Mouse (Mus musculus) kidney, postnatal 0 days (tissue): ENCODE measurements around the gene Atoh7. TPM values are rescaled to one million over a fixed set of nuclear protein-coding genes. Genes with fewer than 3 reads are reported as not detected.

Experiments used
- ATAC-seq: fragments of 200-750 bp; cut with Nextera tagmentation; replicated peaks from 2 replicates; pipeline ENCODE4 v1.8.0; 2017; ENCODE audit warnings: low read depth, moderate number of reproducible peaks, moderate TSS enrichment, moderate library complexity; ENCODE audit not compliant: low FRiP score
- DNase-seq: peaks from one replicate; pipeline ENCODE4 v3.0.0-alpha.2; 2016; ENCODE audit warnings: low spot score
- H3K27ac ChIP-seq: fragments of 300-500 bp; sonication (generic); 2 replicates; pipeline ENCODE4 v1.5.1; 2014; ENCODE audit warnings: mild to moderate bottlenecking
- H3K27me3 ChIP-seq: fragments of 300-500 bp; sonication (generic); 2 replicates; pipeline ENCODE4 v1.6.1; 2014; ENCODE audit warnings: low read length, mixed read lengths; ENCODE audit not compliant: insufficient read depth
- H3K36me3 ChIP-seq: fragments of 300-500 bp; sonication (generic); 2 replicates; pipeline ENCODE4 v1.6.1; 2014; ENCODE audit warnings: low read length, mixed read lengths; ENCODE audit not compliant: insufficient read depth
- H3K4me1 ChIP-seq: fragments of 300-500 bp; sonication (generic); replicated peaks from 2 replicates; pipeline ENCODE4 v1.6.1; 2014; ENCODE audit warnings: antibody characterized with exemption, low read length, mixed read lengths; ENCODE audit not compliant: insufficient read depth
- H3K4me2 ChIP-seq: fragments of 300-500 bp; sonication (generic); 2 replicates; pipeline ENCODE4 v1.6.1; 2014; ENCODE audit warnings: mild to moderate bottlenecking, low read length, moderate library complexity, mixed read lengths
- H3K4me3 ChIP-seq: fragments of 300-500 bp; sonication (generic); replicated peaks from 2 replicates; pipeline ENCODE4 v1.5.1; 2014; ENCODE audit warnings: low read depth, low read length
- H3K9ac ChIP-seq: fragments of 300-500 bp; sonication (generic); 2 replicates; pipeline ENCODE4 v1.6.1; 2014; ENCODE audit warnings: low read depth, low read length
- H3K9me3 ChIP-seq: fragments of 300-500 bp; sonication (generic); replicated peaks from 2 replicates; pipeline ENCODE4 v1.6.1; 2016; ENCODE audit warnings: low read length, inconsistent platforms, mixed read lengths
- CTCF ChIP-seq: IDR thresholded peaks from 2 replicates; pipeline ENCODE4 v1.5.1; 2016; ENCODE audit warnings: antibody characterized with exemption, low read depth, mild to moderate bottlenecking, moderate library complexity
- WGBS: fragments of 180-500 bp; shearing (Covaris S2); extraction: QIAGEN DNeasy Blood & Tissue Kit; methylation state at CpG from one replicate; pipeline ENCODE4 v1.1.7; 2014; 5-methylcytosine and 5-hydroxymethylcytosine counted together
- polyA plus RNA-seq: library from polyadenylated mRNA; unstranded; fragments of >200 nt; fragmentation: Nextera tagmentation; extraction: Ambion mirVana; gene quantifications from 2 replicates; pipeline ENCODE4 v1.2.1, GENCODE M21; 2015

Atoh7 gene
- polyA plus RNA-seq, 1 experiment from 2014 or later = 0.22 TPM

DNA sequence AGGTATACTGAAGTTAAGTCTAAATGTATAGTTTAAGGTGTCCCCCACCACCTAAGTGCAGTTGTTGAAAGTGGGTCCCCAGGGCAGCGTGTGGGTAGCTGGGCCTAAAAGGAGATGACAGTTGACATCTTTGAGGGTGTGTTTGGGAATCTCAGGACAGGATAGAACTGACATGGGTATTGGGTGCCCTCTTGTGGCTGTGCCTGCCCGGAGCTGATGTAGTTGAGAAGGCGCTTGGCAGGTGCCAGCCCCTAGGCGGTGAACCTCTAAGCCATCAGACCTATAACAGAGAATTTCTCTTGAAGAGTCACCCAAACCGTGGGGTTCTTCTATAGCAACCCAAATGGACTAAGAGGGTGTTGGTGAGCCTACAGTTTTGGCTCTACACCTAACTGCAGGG, 33.5 kb upstream of the Atoh7 start:
- DNase-seq (peak; percentile 89), ATAC-seq (peak; percentile 76; the same call in 1 of the 2 replicates)
- Histone ChIP-seq H3K27ac (no peak overlapping the region), H3K9me3 (no peaks in the 10 kb centered on the region), H3K4me3 (no peak overlapping the region), H3K4me1 (no peaks in the 10 kb centered on the region), H3K27me3 (no peaks in the 10 kb centered on the region), H3K4me2 (no peak overlapping the region), H3K9ac (no peak overlapping the region), H3K36me3 (no peaks in the 10 kb centered on the region)
- peak; percentile 90 for TF ChIP-seq CTCF
- 5% methylated on average over 5 of the region's 5 CpGs for WGBS

DNA sequence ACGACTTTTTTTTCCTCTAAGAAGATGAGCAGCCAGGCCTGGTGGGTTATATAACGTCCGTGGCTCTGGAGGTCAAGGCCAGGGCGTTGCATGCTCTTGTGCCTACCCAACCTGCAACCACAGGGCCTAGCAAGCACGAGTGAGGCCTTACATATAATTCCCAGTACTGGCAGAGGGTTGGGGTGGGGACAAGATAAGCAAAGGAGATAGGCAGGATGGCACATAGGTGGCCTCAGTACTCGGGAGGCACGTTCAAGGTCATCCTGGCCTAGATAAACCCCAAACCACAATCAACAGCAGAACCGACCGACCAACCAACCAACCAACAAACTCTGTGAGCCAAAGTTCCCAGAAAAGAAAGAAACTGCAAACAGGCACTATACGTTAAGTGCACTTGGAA, 13.1 kb upstream of the Atoh7 start:
- no peak overlapping the region for H3K4me3 ChIP-seq
- H3K27me3 ChIP-seq = no peaks in the 10 kb centered on the region
- 68% methylated on average over 10 of the region's 10 CpGs for WGBS
- TF ChIP-seq CTCF = no peak
- no peaks in the 10 kb centered on the region for H3K36me3 ChIP-seq
- H3K27ac ChIP-seq = no peak overlapping the region
- no peaks in the 10 kb centered on the region for H3K9me3 ChIP-seq
- H3K4me2 ChIP-seq = no peak overlapping the region
- no peak for DNase-seq
- H3K9ac ChIP-seq = no peak overlapping the region
- no peak for ATAC-seq
- H3K4me1 ChIP-seq = no peaks in the 10 kb centered on the region

DNA sequence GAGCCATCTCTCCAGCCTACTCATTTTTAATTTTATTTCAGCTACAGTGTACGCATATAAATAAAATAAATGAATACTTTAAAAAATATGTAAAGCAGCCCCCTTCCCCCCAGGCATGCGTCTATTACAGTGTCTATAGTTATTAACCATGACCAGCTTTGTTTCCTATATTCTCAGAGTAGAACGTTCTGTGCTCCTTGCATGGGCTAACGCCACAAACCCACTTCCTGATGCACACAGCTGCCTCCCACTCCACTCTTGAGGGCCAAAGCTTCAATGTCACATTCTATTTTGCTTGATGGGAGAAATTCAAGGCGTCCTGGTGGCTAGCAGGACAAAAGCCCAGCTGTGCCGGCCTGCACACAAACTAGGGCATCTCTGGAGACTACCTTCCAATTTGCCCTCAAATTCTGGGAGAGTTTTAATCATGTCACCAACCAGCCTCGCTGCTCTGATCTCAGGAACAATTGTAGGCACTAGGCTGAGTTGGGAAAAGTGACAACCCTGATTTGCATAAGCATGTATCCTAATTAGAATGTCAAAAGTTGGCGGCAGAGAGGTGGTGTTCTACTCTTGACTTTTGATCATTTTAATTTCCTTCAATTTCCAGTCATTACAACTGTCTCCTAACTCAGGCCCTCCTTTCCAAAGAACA, 10.2 kb upstream of the Atoh7 start:
- 37% methylated on average over 8 of the region's 8 CpGs for WGBS
- Histone ChIP-seq H3K27ac (no peak overlapping the region), H3K36me3 (no peaks in the 10 kb centered on the region), H3K27me3 (no peaks in the 10 kb centered on the region), H3K4me2 (peak overlapping the region; percentile 81), H3K9me3 (no peaks in the 10 kb centered on the region), H3K4me1 (no peaks in the 10 kb centered on the region), H3K4me3 (peak overlapping the region; percentile 33; the same call in 1 of the 2 replicates), H3K9ac (peak overlapping the region; percentile 58; the same call in 1 of the 2 replicates)
- TF ChIP-seq CTCF = no peak
- no peak for ATAC-seq
- DNase-seq = no peak

DNA sequence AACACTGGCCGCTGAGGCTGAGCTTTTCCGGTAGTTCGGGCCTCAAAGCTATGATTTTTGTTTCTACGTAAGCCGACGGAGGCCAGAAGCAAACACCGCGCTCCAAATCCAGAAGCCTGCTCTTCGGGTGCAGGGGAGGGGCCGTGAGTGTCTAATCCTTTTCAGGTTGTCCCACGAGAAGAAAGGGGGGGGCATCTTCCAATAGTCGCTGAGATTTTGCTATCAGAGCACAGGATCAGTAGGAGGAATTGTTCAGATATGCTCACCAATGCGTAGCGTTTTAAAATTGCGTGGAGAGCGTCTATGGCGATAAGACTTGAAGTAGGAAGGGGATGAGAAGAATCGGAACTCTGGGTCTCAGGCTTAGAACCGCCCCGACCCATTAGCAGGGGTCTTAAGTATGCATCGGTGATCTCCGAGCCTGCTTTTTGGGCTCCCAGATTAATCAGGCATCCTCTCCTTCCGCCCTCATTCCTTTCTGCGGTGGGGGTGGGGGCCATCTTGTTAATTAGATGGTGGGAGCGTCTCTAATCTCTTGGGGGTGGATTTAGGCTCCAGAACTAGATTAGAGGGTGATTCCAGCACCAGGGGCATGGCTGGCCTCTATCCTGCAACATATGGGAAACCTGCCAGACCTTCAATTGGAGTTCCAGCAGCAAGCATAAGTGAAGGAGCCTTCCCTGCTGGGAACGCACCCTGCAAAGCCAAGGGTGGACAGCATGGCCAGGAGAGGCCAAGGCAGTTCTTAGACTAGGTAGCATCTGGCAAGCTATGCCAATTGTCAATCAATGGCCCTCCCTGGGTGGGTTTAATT, 9.5 kb upstream of the Atoh7 start:
- H3K9ac ChIP-seq = peak overlapping the region; percentile 58
- ATAC-seq = no peak

DNA sequence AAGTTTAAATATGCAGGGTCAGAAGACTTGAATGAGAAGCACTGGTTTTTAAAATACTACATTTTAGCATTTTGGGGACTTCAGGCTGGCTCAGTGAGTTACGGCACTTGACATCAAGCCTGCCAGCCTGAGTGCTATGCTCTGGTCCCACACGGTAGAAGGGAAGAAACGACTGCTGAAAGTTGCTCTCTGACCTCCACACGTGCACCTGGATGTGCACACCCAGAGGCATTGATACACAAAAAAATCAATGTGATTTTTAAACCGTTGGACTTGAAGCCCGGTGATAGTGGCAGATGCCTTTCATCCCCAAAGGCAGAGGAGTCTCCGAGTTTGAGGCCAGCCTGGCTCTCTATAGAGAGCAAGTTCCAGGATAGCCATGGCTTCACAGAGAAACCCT, 7.5 kb upstream of the Atoh7 start:
- Histone ChIP-seq H3K36me3 (no peaks in the 10 kb centered on the region), H3K27ac (no peak overlapping the region), H3K9ac (no peak overlapping the region), H3K4me2 (no peak overlapping the region), H3K27me3 (no peaks in the 10 kb centered on the region), H3K4me3 (no peak overlapping the region), H3K9me3 (no peaks in the 10 kb centered on the region), H3K4me1 (no peaks in the 10 kb centered on the region)
- ATAC-seq = no peak
- no peak for TF ChIP-seq CTCF
- DNase-seq = no peak
- WGBS = 66% methylated on average over 7 of the region's 7 CpGs

More for the DNA sequence above, 9.5 kb upstream of the Atoh7 start:
- H3K4me3 ChIP-seq = peak overlapping the region; percentile 33
- peak; percentile 15 for DNase-seq
- no peaks in the 10 kb centered on the region for H3K36me3 ChIP-seq
- WGBS = 4% methylated on average over 26 of the region's 26 CpGs
- peak overlapping the region; percentile 81 for H3K4me2 ChIP-seq
- H3K27ac ChIP-seq = no peak overlapping the region
- no peak for TF ChIP-seq CTCF
- no peaks in the 10 kb centered on the region for H3K4me1 ChIP-seq
- H3K9me3 ChIP-seq = no peaks in the 10 kb centered on the region
- no peaks in the 10 kb centered on the region for H3K27me3 ChIP-seq

DNA sequence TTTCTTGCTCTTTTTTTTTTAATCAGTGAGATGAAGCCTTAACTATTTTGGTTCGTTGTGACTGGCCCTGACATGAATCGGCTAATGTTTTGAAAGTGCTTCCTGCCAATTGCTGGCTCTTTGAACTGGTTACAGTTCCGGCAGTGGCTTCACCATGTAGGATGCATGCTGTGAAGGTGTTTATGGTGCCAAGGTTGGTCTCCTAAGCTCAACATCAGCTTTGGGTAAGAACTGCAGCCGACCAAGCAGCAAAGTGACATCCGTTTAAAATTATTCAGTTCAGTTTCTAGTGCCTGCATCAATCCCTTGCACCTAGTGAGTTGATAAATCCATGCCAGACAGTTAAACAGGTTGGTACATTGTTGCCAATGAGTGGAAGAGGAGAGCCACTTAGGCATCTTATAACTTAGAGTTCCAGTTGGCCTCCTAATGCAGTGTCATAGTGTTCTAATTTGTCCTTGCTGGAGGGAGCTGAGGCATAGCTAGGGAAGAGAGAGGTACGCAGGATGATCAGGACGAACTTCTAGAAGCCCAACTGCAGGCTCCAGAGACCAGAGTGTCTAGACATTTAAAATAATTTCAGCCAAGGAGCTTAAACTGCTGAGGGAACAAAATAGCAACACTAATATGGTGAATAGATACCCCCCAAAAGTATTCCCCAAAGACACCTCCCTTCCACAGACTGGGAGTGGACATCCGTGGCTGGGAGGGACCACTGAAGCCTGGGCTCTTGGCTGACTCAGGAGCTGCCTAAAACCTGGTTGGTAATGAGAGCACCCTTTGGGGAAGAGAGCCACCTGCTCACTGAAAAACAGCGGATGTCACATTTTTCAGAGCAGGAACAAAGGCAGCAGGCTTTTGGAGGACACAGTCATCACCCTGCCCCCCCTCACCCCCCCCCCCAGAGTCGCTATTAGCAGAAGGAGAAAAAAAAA, 6.6 kb upstream of the Atoh7 start:
- Histone ChIP-seq H3K9ac (no peak overlapping the region), H3K4me3 (no peak overlapping the region), H3K4me2 (no peak overlapping the region), H3K27me3 (no peaks in the 10 kb centered on the region), H3K36me3 (no peaks in the 10 kb centered on the region), H3K9me3 (no peaks in the 10 kb centered on the region), H3K27ac (no peak overlapping the region), H3K4me1 (no peaks in the 10 kb centered on the region)
- DNase-seq (no peak), ATAC-seq (no peak)
- 69% methylated on average over 10 of the region's 10 CpGs for WGBS
- TF ChIP-seq CTCF = no peak
